Mouse (Mus musculus): ENCODE measurements around the gene Zbtb14. TPM values are rescaled to one million over a fixed set of nuclear protein-coding genes. Genes with fewer than 3 reads are reported as not detected.

Zbtb14 gene
- total RNA-seq, 2 experiments from 2014 or later: 22.2 to 25.2 TPM

- H3K4me3 ChIP-seq: no peak overlapping the region
- no peak; the same call in 1 of the 2 replicates for TF ChIP-seq CTCF (IDR thresholded peaks at IDR 0.05)
- no peak overlapping the region for H3K27ac ChIP-seq
- intact Hi-C loops (cut with DNase I): no loop called here
- DNase-seq (ENCODE audit: extremely low spot score in 1 of 2, low spot score in 2 of 2): no peak
These were observed 18.3 kb downstream of the Zbtb14 start for GRCm38 (mm10) chr17:69401146-69401545.

GRCm38 (mm10) chr17:69416163-69416562 is 33.3 kb downstream of the Zbtb14 start:
- no peak overlapping the region; the same call in 1 of the 2 replicates for H3K4me3 ChIP-seq
- H3K27ac ChIP-seq: no peak overlapping the region
- intact Hi-C loops (cut with DNase I): loop anchor here (2.0 kb wide), 1 partner anchor 33 kb away; the partner anchor contains the start of gene Zbtb14
- no peak for TF ChIP-seq CTCF (IDR thresholded peaks at IDR 0.05)
- no peak for DNase-seq (ENCODE audit: extremely low spot score in 1 of 2, low spot score in 2 of 2)

- Histone ChIP-seq H3K4me3 (peak overlapping the region; percentile 99), H3K27ac (peak overlapping the region; percentile 100)
- intact Hi-C loops (cut with DNase I): loop anchor here (2.0 kb wide), 1 partner anchor 34 kb away; the partner anchor contains the start of gene Zbtb14
- DNase-seq (ENCODE audit: extremely low spot score in 1 of 2, low spot score in 2 of 2): peak; percentile 94 to 97
- no peak; the same call in 1 of the 2 replicates for TF ChIP-seq CTCF (IDR thresholded peaks at IDR 0.05)
These were observed 34.2 kb downstream of the Zbtb14 start for GRCm38 (mm10) chr17:69416920-69417661.

GRCm38 (mm10) chr17:69417724-69418373 is 35.0 kb downstream of the Zbtb14 start:
- intact Hi-C loops (cut with DNase I): loop anchor here (2.0 kb wide), 1 partner anchor 35 kb away; the partner anchor contains the start of gene Zbtb14

DNA sequence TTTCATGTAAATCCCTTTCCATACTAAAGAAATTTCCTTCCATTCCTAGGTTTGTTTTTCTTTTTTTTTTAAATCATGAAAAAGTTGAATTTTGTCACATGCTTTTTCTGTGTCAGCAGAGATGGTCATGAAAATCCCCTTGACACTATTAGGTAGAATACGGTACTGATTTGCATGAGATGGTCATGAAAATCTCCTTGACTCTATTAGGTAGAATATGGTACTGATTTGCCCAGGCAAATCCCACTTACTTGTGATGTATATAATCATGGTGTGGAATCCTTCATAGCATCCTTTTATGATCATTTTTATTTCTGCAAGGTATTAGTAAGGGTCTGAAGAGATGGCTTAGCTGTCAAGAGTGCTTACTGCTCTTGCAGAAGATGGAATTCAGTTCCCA is 38.7 kb downstream of the Zbtb14 start:
- TF ChIP-seq CTCF (IDR thresholded peaks at IDR 0.05): no peak
- intact Hi-C loops (cut with DNase I): no loop called here
- Histone ChIP-seq H3K27ac (no peak overlapping the region), H3K4me3 (no peak overlapping the region)
- no peak for DNase-seq (ENCODE audit: extremely low spot score in 1 of 2, low spot score in 2 of 2)

More at GRCm38 (mm10) chr17:69417724-69418373, 35.0 kb downstream of the Zbtb14 start:
- Histone ChIP-seq H3K4me3 (peak overlapping the region; percentile 99), H3K27ac (peak overlapping the region; percentile 100)
- no peak for DNase-seq (ENCODE audit: extremely low spot score in 1 of 2, low spot score in 2 of 2)
- TF ChIP-seq CTCF (IDR thresholded peaks at IDR 0.05): no peak

GRCm38 (mm10) chr17:69437836-69438235 is 55.0 kb downstream of the Zbtb14 start:
- Histone ChIP-seq H3K27ac (no peak overlapping the region), H3K4me3 (no peak overlapping the region)
- intact Hi-C loops (cut with DNase I): no loop called here
- no peak for TF ChIP-seq CTCF (IDR thresholded peaks at IDR 0.05)
- no peak for DNase-seq (ENCODE audit: extremely low spot score in 1 of 2, low spot score in 2 of 2)

GRCm38 (mm10) chr17:69438486-69438885 is 55.6 kb downstream of the Zbtb14 start:
- Histone ChIP-seq H3K27ac (no peak overlapping the region), H3K4me3 (peak overlapping the region; percentile 44)
- no peak for TF ChIP-seq CTCF (IDR thresholded peaks at IDR 0.05)
- no peak for DNase-seq (ENCODE audit: extremely low spot score in 1 of 2, low spot score in 2 of 2)
- intact Hi-C loops (cut with DNase I): no loop called here

- no peak for TF ChIP-seq CTCF (IDR thresholded peaks at IDR 0.05)
- peak within 1 kb of the TSS; percentile 40; the same call in 1 of the 2 replicates for H3K27ac ChIP-seq
- peak within 1 kb of the TSS; percentile 44 for H3K4me3 ChIP-seq
- DNase-seq (ENCODE audit: extremely low spot score in 1 of 2, low spot score in 2 of 2): peak; percentile 38 to 43
- intact Hi-C loops (cut with DNase I): no loop called here
These were observed 56.2 kb downstream of the Zbtb14 start, which contains the start of gene Akain1 for GRCm38 (mm10) chr17:69438990-69439491. Gene Akain1, plus strand, starts transcription at chr17:69439326.

DNA sequence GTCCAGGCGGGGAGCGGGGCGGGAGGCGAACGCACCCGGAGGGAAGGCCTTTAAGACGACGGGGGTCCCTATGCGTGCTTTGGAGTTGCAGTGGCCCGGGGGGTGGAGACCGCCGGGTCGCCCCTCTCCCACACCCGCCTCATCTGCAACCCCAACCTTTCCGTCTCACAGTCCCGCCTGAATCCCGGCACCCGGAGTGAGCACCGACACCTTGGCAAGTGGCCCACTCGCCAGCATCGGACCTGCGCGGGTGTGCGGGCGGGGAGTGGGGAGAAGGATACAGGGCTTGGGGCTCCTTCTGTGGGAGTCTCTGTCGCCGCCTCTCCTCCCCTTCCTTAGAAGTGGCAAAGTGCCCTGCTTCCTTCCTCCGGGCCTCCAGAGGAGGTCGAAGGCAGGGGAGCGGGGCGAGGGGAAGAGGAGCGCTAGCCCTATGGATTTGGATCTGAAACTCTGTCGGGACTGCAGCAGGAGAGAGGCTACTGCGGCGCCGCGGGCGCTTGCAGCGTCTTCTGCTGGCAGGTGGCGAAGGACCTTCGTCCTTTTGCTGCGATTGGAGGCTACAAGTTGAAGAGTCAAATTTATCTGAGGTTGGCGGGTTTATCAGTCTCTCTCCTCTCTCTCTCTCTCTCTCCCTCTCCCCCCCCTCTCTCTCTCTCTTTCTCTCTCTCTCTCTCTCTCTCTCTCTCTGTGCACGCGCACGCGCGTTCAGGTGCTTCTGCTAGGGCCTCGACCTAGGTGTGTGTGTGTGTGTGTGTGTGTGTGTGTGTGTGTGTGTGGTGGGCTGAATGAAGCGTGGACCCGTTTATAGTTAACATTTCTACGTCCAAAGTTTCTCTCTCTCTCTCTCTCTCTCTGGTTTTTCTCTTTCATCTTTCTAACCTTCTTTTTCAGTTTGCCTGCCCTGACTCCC is 57.0 kb downstream of the Zbtb14 start:
- intact Hi-C loops (cut with DNase I): no loop called here
- Histone ChIP-seq H3K4me3 (peak overlapping the region; percentile 44), H3K27ac (no peak overlapping the region; the same call in 1 of the 2 replicates)
- no peak for TF ChIP-seq CTCF (IDR thresholded peaks at IDR 0.05)
- peak; percentile 10 to 32 for DNase-seq (ENCODE audit: extremely low spot score in 1 of 2, low spot score in 2 of 2)

Other genes with a start within 250 kb of the Zbtb14 start
- 1 to 10 TPM; 5.1 to 6.0 TPM for gene Akain1, start 56.3 kb downstream of the Zbtb14 start, total RNA-seq (2021)

Data from left cerebral cortex, adult 2 months (tissue).